Mouse (Mus musculus): Measurements from ENCODE around the gene Gm49425. TPM values are rescaled to one million over a fixed set of nuclear protein-coding genes. Genes with fewer than 3 reads are reported as not detected.
"Not testable (repeated sequence)": the region's sequence is repeated elsewhere in the genome, so short reads cannot be mapped to it uniquely, and the experiment has no call there.

Gm49425 gene
- polyA plus RNA-seq (2017; shearing (Covaris generic)) = not detected

GRCm38 (mm10) chr15:101517161-101517560 lies at the start of gene Gm49425:
Gm49425 (minus strand) TSS chr15:101517261.
- ATAC-seq = not testable (repeated sequence)

- ATAC-seq = no peak
Observed at GRCm38 (mm10) chr15:101562850-101563249, 45.8 kb upstream of the Gm49425 start, which contains the start of gene Krt90. Krt90 (minus strand) TSS chr15:101562950.

- ATAC-seq = no peak
Observed at GRCm38 (mm10) chr15:101558034-101558646, 41.1 kb upstream of the Gm49425 start.

DNA sequence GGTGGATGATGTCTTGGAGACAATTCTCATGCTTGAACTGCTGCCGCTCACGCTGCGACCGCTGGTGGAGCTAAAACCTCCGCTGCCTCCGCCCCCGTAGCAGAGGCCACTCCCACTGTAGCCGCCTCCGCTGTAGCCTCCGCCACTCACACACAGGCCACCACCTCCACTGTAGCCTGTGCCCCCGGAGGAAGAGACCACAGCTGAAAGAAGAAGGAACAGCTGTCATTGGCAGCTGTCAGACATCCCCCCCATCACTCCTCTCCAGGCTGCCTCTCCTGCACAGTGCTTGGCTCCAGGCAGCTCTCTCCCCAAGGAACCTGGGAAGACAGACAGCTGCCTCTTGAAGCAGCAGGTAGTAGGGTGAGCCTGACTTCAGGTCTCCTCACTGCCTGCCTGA lies 36.1 kb upstream of the Gm49425 start:
- no peak for ATAC-seq

GRCm38 (mm10) chr15:101552188-101552587 lies 35.1 kb upstream of the Gm49425 start:
- no peak for ATAC-seq

DNA sequence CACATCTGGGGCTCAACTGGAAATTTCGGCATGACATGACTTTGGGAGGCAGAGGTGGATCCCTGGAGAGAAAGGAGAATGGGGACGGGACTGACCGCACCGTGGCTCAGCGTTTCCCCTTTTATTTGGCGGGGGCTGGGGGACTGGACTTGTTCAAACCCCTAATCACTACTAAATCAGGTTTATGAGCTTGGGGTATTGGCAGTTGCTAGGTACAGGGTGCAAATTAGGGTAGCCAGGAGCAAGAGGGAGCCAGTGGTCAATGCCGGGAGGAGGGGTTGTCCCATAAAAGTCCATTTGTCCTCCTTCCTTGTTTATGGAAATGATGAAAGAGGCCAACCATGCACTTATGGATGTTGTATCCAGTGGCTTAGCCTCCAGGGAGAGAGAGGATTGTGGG lies 33.5 kb upstream of the Gm49425 start, which contains the start of gene Krt82:
Gene Krt82 (minus strand): TSS at position 101 of the 400 bp plus-strand sequence.
- ATAC-seq = no peak

DNA sequence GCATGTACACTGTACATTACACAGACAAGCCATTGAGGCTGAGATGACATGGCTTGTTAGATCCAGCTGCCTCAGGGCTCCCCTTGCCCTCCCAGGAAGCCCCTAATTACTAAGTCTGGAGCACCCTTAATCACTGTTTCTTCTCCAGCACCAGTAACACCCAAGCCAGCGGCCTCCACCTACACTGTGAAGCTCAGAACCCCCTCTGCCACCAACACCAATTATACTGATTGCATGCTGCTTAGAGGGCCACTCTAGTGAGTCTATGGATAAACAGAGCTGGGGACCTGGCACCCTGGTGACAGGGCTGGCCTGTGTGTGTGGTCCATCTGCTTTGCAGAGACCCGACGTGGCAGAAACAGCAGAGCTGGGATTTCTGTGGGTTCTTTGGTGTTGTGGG lies 27.4 kb upstream of the Gm49425 start:
- no peak for ATAC-seq

DNA sequence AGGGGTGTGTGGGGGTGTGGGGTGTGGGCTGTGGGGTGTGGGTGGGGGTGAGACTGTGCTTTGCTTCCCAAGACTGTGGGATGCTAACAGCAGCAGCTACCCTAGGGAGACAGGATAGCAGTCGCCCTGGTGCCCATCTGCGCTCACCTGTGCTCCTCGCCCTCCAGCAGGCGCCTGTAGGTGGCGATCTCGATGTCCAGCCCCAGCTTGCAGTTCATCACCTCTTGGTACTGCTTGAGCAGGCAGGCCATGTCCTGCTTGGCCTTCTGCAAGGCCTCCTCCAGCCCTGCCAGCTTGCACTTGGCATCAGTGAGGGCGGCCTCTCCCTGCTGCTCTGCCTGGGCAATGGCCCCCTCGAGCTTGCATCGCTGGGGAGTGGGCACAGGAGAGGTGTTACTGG lies 25.5 kb upstream of the Gm49425 start:
- no peak for ATAC-seq

DNA sequence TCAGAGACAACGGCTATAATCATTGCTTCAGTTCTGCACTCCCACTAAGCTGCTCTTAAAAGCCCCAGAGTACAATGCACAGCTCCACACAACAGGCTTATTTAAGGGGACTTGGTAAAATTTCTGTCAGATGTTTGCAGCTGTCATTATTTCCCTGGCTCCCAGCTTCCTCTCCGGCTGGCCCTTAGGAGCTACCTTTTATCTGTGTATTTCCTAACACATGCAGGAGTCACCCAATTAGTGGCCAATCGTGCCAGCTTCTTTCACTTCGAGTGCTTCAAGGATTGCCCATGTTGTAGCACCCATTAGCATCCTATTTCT lies 21.5 kb upstream of the Gm49425 start:
- ATAC-seq = no peak

DNA sequence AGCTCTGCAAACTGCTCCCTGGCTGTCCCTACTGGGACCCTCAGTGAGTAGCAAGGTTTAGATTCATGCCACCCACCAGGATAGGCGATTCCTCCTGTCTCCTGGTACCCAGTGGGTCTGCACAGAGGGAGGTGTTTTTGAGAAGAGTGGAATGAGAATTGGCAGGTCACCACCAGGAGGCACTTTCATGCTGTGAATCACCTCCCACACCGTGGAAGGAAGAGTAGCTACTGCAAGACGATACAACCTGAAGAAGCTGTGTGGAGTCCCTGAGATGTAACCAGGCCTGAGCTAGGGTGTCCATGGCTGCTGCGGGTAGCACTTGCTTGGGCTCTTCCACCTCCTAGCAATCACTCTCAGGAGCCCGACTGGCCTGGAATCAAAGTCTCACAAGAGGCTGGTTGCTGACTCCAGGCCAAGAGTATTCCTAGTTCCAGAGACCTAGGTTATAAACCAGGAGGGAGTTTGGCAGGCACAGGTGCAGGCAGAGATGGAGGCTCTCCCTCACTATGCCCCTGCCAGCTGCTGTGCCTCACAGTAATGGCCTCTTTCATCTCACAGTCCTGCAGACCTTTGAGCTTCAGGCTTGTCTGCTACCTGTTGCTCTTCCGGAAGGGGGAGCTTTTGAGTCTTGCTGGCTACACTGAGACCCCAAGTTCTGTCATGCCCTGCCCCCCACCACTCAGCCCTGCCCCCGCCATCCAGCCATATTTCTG lies 21.0 kb upstream of the Gm49425 start:
- no peak for ATAC-seq

- ATAC-seq = no peak
Observed at GRCm38 (mm10) chr15:101536054-101536850, 19.2 kb upstream of the Gm49425 start.

DNA sequence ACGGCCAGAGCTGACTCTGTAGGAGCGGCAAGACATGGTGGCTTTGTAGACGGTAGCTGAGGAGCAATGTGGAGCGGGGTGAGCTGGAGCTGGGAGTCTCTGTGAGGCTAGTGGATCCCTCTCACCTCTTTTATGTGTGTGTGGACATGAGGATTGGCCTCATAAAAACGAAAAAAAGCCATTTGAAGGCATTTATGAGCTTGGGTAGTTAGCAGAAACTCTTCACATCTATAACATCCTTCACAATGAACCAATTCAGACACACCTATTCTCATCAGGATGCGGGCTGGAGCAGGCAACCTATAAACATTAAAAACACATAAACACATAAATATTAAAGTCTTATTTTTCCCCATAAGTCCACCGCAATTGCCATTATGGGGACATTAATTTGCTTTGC lies 15.7 kb upstream of the Gm49425 start, which contains the start of gene Krt84:
Gene Krt84 (minus strand): TSS at position 101 of the 400 bp plus-strand sequence.
- ATAC-seq = no peak

DNA sequence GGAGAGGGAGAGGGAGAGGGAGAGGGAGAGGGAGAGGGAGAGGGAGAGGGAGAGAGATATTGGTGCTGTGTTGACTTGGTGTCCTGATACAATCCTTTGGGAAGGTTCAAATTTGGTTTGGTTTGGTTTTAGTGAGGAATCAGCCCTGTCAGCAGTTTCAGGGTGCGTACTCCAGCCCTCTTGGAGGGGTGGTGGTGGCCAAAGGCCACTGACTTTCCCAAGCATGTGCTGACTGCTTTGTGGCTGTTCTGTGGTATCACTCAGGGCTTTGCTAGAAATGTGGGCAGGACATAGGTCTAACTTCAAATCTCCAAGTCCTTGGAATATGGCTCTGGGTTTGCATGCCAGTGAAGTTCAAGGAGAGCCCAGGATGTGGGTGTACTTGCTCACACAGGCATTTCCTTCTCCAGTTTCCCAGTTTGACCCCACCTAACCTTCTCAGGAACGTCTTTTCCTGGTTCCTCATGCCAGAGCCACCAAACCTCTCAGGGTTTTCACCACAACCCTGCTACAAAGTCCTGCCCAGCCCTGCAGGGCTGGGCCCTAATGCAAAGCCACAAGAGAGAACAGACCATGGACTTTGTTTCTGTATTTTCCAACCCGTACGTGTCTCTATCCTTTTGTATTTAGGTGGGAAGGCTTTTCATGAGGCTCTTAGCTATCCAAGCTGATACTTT lies 5.6 kb upstream of the Gm49425 start:
- no peak for ATAC-seq

GRCm38 (mm10) chr15:101519792-101520191 lies 2.7 kb upstream of the Gm49425 start:
- ATAC-seq = no peak

GRCm38 (mm10) chr15:101508247-101508646 lies 8.8 kb downstream of the Gm49425 start:
- ATAC-seq = no peak

DNA sequence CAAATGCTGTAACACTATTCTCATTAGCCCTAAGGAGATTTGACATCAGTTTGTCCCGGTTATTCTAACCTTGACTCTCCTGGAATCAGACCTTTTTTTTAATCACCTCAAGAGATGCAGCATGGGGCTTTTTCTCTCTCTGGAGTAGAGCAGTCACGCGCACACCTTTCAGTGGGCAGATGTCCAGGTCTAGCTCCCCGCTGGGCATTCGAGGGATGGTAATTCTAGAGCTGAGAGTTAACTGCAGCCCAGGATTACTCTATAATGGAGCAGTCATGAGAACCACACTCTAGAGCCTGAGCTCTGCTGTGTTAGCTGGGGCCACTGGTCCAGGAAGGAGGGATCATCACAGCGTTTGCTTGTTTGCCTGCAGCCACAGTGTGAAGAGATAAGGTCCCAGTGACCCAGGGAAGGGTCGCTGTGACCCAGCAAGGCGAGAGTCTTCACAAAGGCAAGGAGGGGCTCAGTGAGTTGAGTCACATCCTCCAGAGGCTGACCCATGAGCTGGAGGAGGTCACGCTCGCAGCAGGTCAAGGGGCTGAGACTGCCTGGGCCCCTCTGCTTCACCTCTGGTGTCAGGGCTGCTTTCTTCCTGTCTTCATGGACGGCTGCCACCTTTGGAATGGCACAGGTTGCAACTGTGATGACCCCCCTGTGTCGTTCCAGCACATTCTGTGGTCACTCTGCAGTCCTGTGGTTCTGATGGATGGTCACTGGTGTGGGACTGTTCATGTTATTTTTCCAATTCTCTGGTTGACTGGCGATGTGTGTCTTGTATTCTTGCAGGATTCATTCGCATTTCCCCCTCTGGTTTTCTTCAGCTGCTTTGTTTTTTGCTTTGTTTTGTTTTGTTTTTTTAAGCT lies 9.9 kb downstream of the Gm49425 start:
- ATAC-seq = no peak

DNA sequence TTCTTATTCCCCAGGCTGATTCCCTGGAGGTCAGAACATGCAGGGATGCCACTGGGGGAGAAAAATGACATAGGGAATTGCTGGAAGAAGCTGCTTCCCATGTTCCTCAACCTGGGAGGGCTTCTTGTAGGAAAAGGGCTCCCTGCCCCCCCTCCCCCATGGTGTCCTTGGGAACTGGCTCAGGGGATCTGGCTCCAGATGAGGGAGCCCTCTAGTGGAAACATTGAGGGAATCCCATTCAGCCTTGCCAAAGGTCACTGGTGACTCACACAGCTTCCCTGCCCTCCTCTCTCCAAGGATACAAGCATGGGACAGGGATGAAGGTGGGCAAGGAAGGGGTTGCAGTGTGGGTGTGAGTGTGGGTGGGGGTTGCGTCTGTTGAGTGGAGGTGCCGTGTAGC lies 19.9 kb downstream of the Gm49425 start:
- no peak for ATAC-seq

- ATAC-seq = no peak
Observed at GRCm38 (mm10) chr15:101495266-101495665, 21.8 kb downstream of the Gm49425 start.

GRCm38 (mm10) chr15:101494203-101494602 lies 22.9 kb downstream of the Gm49425 start:
- ATAC-seq = no peak

DNA sequence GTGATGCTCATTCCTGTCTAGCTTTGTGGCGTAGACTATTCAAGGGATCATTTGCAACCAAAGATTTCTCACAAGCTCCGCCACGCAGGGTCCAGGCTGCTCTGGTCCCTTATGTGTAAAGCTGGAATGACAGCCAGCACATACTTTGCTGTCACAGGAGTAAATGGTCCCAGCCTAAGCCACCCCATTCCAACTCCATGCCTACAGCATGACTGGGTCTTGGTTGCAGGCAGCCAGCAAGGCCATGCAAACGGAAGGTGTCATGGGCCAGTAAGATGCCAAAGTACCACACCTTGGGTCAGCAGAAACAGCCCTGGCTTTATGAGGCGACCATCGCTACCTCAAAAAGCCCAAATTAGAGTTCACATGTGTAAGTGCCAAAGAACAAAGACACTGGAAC lies 23.3 kb downstream of the Gm49425 start:
- ATAC-seq = no peak

DNA sequence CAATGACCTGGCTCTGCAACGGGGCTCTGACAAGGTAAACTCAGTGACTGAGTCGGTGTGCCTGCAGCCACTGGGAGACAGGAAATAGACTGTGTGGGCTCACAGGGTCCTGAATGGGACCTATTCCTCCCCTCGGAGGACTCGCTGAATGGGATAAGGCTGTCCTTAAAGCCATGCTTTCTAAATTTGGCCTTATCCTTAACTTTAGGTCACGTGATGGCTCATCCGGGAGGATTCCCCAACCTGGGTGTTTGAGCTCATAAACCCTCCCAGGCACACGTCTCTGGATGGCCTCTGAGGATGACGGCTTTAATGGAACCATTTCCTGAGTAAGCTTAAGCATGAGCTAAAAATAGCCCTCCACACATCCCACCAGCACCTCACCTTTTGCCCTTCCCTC lies 24.3 kb downstream of the Gm49425 start:
- ATAC-seq = no peak

DNA sequence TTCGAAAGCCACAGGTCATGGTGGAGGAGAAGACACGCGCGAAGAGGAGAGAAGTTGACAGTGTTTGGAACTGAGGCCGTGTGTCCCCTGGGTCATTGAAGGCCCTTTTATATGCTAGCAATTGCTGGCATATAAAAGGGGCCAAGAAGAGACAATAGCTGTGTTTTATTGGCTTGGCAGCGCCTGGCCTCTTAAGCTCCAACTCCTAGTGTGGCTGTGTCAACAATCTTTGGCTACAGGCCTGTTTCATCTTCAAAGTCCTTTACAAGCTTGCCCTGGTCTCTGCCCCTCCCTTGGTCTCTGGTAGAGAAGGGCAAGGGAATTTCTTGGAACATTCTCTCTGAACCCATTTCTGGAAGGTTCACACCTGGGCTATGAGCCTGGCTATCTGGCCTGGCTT lies 25.6 kb downstream of the Gm49425 start, which contains the start of gene Krt83:
Gene Krt83 (minus strand): TSS at position 82 of the 400 bp plus-strand sequence.
- ATAC-seq = no peak
